Mouse (Mus musculus) intestine, embryonic 15.5 days (tissue): ENCODE measurements around the gene Btn1a1. TPM values are rescaled to one million over a fixed set of nuclear protein-coding genes. Genes with fewer than 3 reads are reported as not detected.

ENCODE experiments used
- ATAC-seq: fragments of 200-750 bp; cut with Nextera tagmentation; 2 replicates; pipeline ENCODE4 v1.8.0; 2017; ENCODE audit warnings: moderate TSS enrichment, moderate library complexity
- H3K27ac ChIP-seq: fragments of 300-500 bp; sonication (generic); 2 replicates; pipeline ENCODE4 v1.5.1; 2015; ENCODE audit warnings: mild to moderate bottlenecking, inconsistent platforms
- H3K27me3 ChIP-seq: fragments of 300-500 bp; sonication (generic); replicated peaks from 2 replicates; pipeline ENCODE4 v1.6.1; 2015; ENCODE audit warnings: inconsistent platforms
- H3K36me3 ChIP-seq: fragments of 300-500 bp; sonication (generic); 2 replicates; pipeline ENCODE4 v1.6.1; 2015; ENCODE audit warnings: inconsistent platforms
- H3K4me1 ChIP-seq: fragments of 300-500 bp; sonication (generic); replicated peaks from 2 replicates; pipeline ENCODE4 v1.6.1; 2015; ENCODE audit warnings: inconsistent platforms
- H3K4me2 ChIP-seq: fragments of 300-500 bp; sonication (generic); replicated peaks from 2 replicates; pipeline ENCODE4 v1.6.1; 2015; ENCODE audit warnings: mild to moderate bottlenecking, inconsistent platforms
- H3K4me3 ChIP-seq: fragments of 300-500 bp; sonication (generic); replicated peaks from 2 replicates; pipeline ENCODE4 v1.5.1; 2015; ENCODE audit warnings: inconsistent platforms
- H3K9ac ChIP-seq: fragments of 300-500 bp; sonication (generic); 2 replicates; pipeline ENCODE4 v1.6.1; 2015; ENCODE audit warnings: inconsistent platforms
- H3K9me3 ChIP-seq: fragments of 300-500 bp; sonication (generic); 2 replicates; pipeline ENCODE4 v1.6.1; 2016; ENCODE audit warnings: inconsistent platforms
- WGBS: fragments of 180-500 bp; shearing (Covaris S2); methylation state at CpG from one replicate; pipeline ENCODE4 v1.1.7; 2015; 5-methylcytosine and 5-hydroxymethylcytosine counted together
- polyA plus RNA-seq: library from polyadenylated mRNA; unstranded; fragments of >200 nt; fragmentation: Nextera tagmentation; extraction: Ambion mirVana; gene quantifications from 2 replicates; pipeline ENCODE4 v1.2.1, GENCODE M21; 2015

Gene Btn1a1
- polyA plus RNA-seq, 1 experiment from 2014 or later = 0.08 TPM

- no peaks in the 10 kb centered on the region for H3K9me3 ChIP-seq
- H3K4me1 ChIP-seq = peaks cover 3% of the 10 kb centered on the region; the same call in 1 of the 2 replicates
- no peak overlapping the region for H3K9ac ChIP-seq
- H3K36me3 ChIP-seq = peaks cover 7% of the 10 kb centered on the region; the same call in 1 of the 2 replicates
- no peaks in the 10 kb centered on the region for H3K27me3 ChIP-seq
- no peak overlapping the region for H3K27ac ChIP-seq
- H3K4me2 ChIP-seq = no peak overlapping the region
- no peak overlapping the region for H3K4me3 ChIP-seq
- WGBS = 22% methylated on average over 8 of the region's 8 CpGs
- ATAC-seq = no peak
Observed at GRCm38 (mm10) chr13:23426335-23426734, 39.4 kb downstream of the Btn1a1 start.

GRCm38 (mm10) chr13:23425505-23425904 lies 40.2 kb downstream of the Btn1a1 start:
- peaks cover 3% of the 10 kb centered on the region; the same call in 1 of the 2 replicates for H3K4me1 ChIP-seq
- WGBS = 11% methylated on average over 9 of the region's 9 CpGs
- no peaks in the 10 kb centered on the region for H3K27me3 ChIP-seq
- H3K9ac ChIP-seq = no peak overlapping the region
- no peak overlapping the region for H3K4me3 ChIP-seq
- peak overlapping the region; percentile 74 for H3K4me2 ChIP-seq
- H3K9me3 ChIP-seq = no peaks in the 10 kb centered on the region
- H3K36me3 ChIP-seq = peaks cover 7% of the 10 kb centered on the region; the same call in 1 of the 2 replicates
- no peak overlapping the region for H3K27ac ChIP-seq
- peak; percentile 32 for ATAC-seq

GRCm38 (mm10) chr13:23424494-23425325 lies 41.0 kb downstream of the Btn1a1 start:
- Histone ChIP-seq H3K9me3 (no peaks in the 10 kb centered on the region), H3K4me3 (peak overlapping the region; percentile 33), H3K27me3 (no peaks in the 10 kb centered on the region), H3K27ac (0 out of 2 replicates have a peak overlapping the region, but pooled peaks have one; percentile 10), H3K9ac (peak overlapping the region; percentile 18; the same call in 1 of the 2 replicates), H3K4me2 (peak overlapping the region; percentile 74), H3K4me1 (peaks cover 3% of the 10 kb centered on the region; the same call in 1 of the 2 replicates), H3K36me3 (peaks cover 7% of the 10 kb centered on the region; the same call in 1 of the 2 replicates)
- ATAC-seq = peak; percentile 78
- 2% methylated on average over 25 of the region's 25 CpGs for WGBS

GRCm38 (mm10) chr13:23424052-23424380 lies 41.7 kb downstream of the Btn1a1 start:
- peak; percentile 59; the same call in 1 of the 2 replicates for ATAC-seq
- Histone ChIP-seq H3K27me3 (no peaks in the 10 kb centered on the region), H3K9ac (peak overlapping the region; percentile 24; the same call in 1 of the 2 replicates), H3K4me2 (peak overlapping the region; percentile 74), H3K36me3 (peaks cover 7% of the 10 kb centered on the region; the same call in 1 of the 2 replicates), H3K9me3 (no peaks in the 10 kb centered on the region), H3K4me1 (peaks cover 3% of the 10 kb centered on the region; the same call in 1 of the 2 replicates), H3K27ac (peak overlapping the region; percentile 37; the same call in 1 of the 2 replicates), H3K4me3 (peak overlapping the region; percentile 92)
- WGBS = 0% methylated on average over 7 of the region's 7 CpGs

GRCm38 (mm10) chr13:23423286-23424051 lies 42.2 kb downstream of the Btn1a1 start, which contains the start of gene Abt1:
Gene Abt1 (minus strand): TSS chr13:23423866.
- Histone ChIP-seq H3K4me2 (peak within 1 kb of the TSS; percentile 74), H3K9me3 (no peaks in the 10 kb centered on the region), H3K36me3 (peaks cover 7% of the 10 kb centered on the region; the same call in 1 of the 2 replicates), H3K4me3 (peak within 1 kb of the TSS; percentile 92), H3K27ac (peak within 1 kb of the TSS; percentile 37), H3K27me3 (no peaks in the 10 kb centered on the region), H3K9ac (peak within 1 kb of the TSS; percentile 82), H3K4me1 (peaks cover 3% of the 10 kb centered on the region; the same call in 1 of the 2 replicates)
- WGBS = under 1% methylated on average over 48 of the region's 48 CpGs
- ATAC-seq = peak; percentile 88

- 93% methylated on average over 16 of the region's 16 CpGs for WGBS
- peak overlapping the region; percentile 74 for H3K4me2 ChIP-seq
- H3K4me3 ChIP-seq = no peak overlapping the region
- no peaks in the 10 kb centered on the region for H3K9me3 ChIP-seq
- no peak for ATAC-seq
- H3K27me3 ChIP-seq = no peaks in the 10 kb centered on the region
- peaks cover 7% of the 10 kb centered on the region; the same call in 1 of the 2 replicates for H3K36me3 ChIP-seq
- peaks cover 3% of the 10 kb centered on the region; the same call in 1 of the 2 replicates for H3K4me1 ChIP-seq
- no peak overlapping the region for H3K9ac ChIP-seq
- H3K27ac ChIP-seq = no peak overlapping the region
Observed at GRCm38 (mm10) chr13:23422351-23422750, 43.4 kb downstream of the Btn1a1 start.

- H3K9ac ChIP-seq = no peak overlapping the region
- H3K4me1 ChIP-seq = no peaks in the 10 kb centered on the region
- H3K9me3 ChIP-seq = no peaks in the 10 kb centered on the region
- 4% methylated on average over 28 of the region's 28 CpGs for WGBS
- peaks cover 5% of the 10 kb centered on the region; the same call in 1 of the 2 replicates for H3K27me3 ChIP-seq
- peak overlapping the region; percentile 69 for H3K4me2 ChIP-seq
- no peaks in the 10 kb centered on the region for H3K36me3 ChIP-seq
- no peak overlapping the region for H3K27ac ChIP-seq
- ATAC-seq = peak; percentile 84
- H3K4me3 ChIP-seq = peak overlapping the region; percentile 36
Observed at GRCm38 (mm10) chr13:23412630-23413521, 52.8 kb downstream of the Btn1a1 start.

GRCm38 (mm10) chr13:23412211-23412629 lies 53.5 kb downstream of the Btn1a1 start:
- H3K9ac ChIP-seq = no peak overlapping the region
- H3K36me3 ChIP-seq = no peaks in the 10 kb centered on the region
- no peaks in the 10 kb centered on the region for H3K9me3 ChIP-seq
- peak overlapping the region; percentile 69 for H3K4me2 ChIP-seq
- WGBS = under 1% methylated on average over 20 of the region's 20 CpGs
- H3K4me3 ChIP-seq = peak overlapping the region; percentile 36
- H3K27ac ChIP-seq = no peak overlapping the region
- no peaks in the 10 kb centered on the region for H3K4me1 ChIP-seq
- H3K27me3 ChIP-seq = peaks cover 5% of the 10 kb centered on the region; the same call in 1 of the 2 replicates
- ATAC-seq = peak; percentile 39; the same call in 1 of the 2 replicates

GRCm38 (mm10) chr13:23411311-23412210 lies 54.1 kb downstream of the Btn1a1 start:
- H3K9ac ChIP-seq = no peak overlapping the region
- no peaks in the 10 kb centered on the region for H3K9me3 ChIP-seq
- H3K4me1 ChIP-seq = no peaks in the 10 kb centered on the region
- WGBS = 7% methylated on average over 29 of the region's 29 CpGs
- H3K27ac ChIP-seq = no peak overlapping the region
- ATAC-seq = peak; percentile 57
- H3K4me3 ChIP-seq = peak overlapping the region; percentile 36
- no peaks in the 10 kb centered on the region for H3K36me3 ChIP-seq
- H3K4me2 ChIP-seq = peak overlapping the region; percentile 69
- peaks cover 5% of the 10 kb centered on the region; the same call in 1 of the 2 replicates for H3K27me3 ChIP-seq

GRCm38 (mm10) chr13:23410632-23411031 lies 55.1 kb downstream of the Btn1a1 start:
- Histone ChIP-seq H3K9ac (no peak overlapping the region), H3K4me2 (no peak overlapping the region), H3K4me1 (no peaks in the 10 kb centered on the region), H3K27ac (no peak overlapping the region), H3K36me3 (no peaks in the 10 kb centered on the region), H3K9me3 (no peaks in the 10 kb centered on the region), H3K27me3 (peaks cover 5% of the 10 kb centered on the region; the same call in 1 of the 2 replicates), H3K4me3 (no peak overlapping the region)
- ATAC-seq = no peak
- WGBS = 71% methylated on average over 9 of the region's 9 CpGs
